ENCODE assay signal across 9 mouse cellular contexts in the genomic region with DNA sequence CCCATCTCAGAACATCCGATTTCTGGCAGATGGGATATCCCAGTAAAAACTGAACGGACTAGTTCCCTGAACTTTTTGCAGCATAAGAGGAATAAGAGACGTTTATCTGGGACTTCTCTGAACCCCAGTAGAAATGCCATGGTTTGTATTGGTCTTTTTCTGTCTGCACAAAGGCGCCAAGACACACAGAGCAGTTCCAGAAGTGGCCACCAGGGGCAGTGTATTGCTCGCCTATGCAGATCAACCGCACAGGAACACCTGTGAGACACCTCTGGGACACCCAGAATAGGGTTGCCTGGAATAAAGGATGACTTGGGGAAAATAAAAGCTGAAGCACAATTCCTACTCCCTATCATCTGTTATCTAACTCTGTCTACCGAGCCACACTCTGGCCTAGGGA.
DNase-seq lines count a peak whose midpoint lies in the region; ATAC-seq and TF ChIP-seq lines count a peak whose summit lies in the region.
"Had no signal": no experiment of that assay in that cellular context is flagged by ENCODE, and none has a peak within 500 bp of the region (broad histone marks: within the 10 kb centered on the region; RNA-seq: fewer than 3 reads in every experiment).

No protein-coding gene starts in this region.

- H3K36me3 ChIP-seq in heart, postnatal 0 days (replicated peaks; ENCODE audit: control insufficient read depth, insufficient read depth, low read length) = no peaks in the 10 kb centered on the region
- no peaks in the 10 kb centered on the region for H3K36me3 ChIP-seq in thymus, adult 2 months (ENCODE audit: control insufficient read depth, insufficient read depth, low read length)
- no peaks in the 10 kb centered on the region for H3K36me3 ChIP-seq in small intestine, adult 2 months (ENCODE audit: control insufficient read depth, insufficient read depth, low read length)
- H3K36me3 ChIP-seq: embryonic facial prominence, embryonic 13.5 days had no signal

- H3K9ac ChIP-seq in heart, postnatal 0 days (replicated peaks; ENCODE audit: low read depth, low read length) = no peak overlapping the region
- H3K9ac ChIP-seq: embryonic facial prominence, embryonic 13.5 days had no signal

- no peak for TF ChIP-seq EP300 in heart, postnatal 0 days (IDR thresholded peaks at IDR 0.05; ENCODE audit: low read depth)

- intact Hi-C loops in heart, postnatal 25 days (cut with DNase I) = no loop called here

- ATAC-seq in heart, postnatal 0 days (ENCODE audit: insufficient read depth, low read depth) = no peak
- ATAC-seq in frontal cortex, adult (ENCODE audit: low TSS enrichment) = no peak

- H3K9me3 ChIP-seq in heart, postnatal 0 days (replicated peaks; ENCODE audit: control insufficient read depth, low read length) = no peaks in the 10 kb centered on the region
- H3K9me3 ChIP-seq: embryonic facial prominence, embryonic 13.5 days had no signal

- H3K4me3 ChIP-seq in heart, postnatal 0 days (ENCODE audit: low read depth, low read length) = no peak overlapping the region
- H3K4me3 ChIP-seq in thymus, adult 2 months (ENCODE audit: control insufficient read depth, insufficient read depth, low read length) = no peak overlapping the region
- H3K4me3 ChIP-seq in small intestine, adult 2 months (ENCODE audit: low read depth, low read length) = no peak overlapping the region
- H3K4me3 ChIP-seq: embryonic facial prominence, embryonic 13.5 days had no signal

- TF ChIP-seq POLR2A in thymus, adult 2 months (IDR thresholded peaks at IDR 0.05; ENCODE audit: control insufficient read depth, extremely low read depth, insufficient read depth, low read length, poor library complexity) = no peak
- no peak for TF ChIP-seq POLR2A in small intestine, adult 2 months (IDR thresholded peaks at IDR 0.05; ENCODE audit: low read depth, low read length)

- WGBS in heart, postnatal 0 days = 70% methylated on average over 7 of the region's 7 CpGs
- 93% methylated on average over 7 of the region's 7 CpGs for WGBS in thymus, adult 2 months
- 74% methylated on average over 7 of the region's 7 CpGs for WGBS in small intestine, adult 2 months

- no peaks in the 10 kb centered on the region for H3K27me3 ChIP-seq in heart, postnatal 0 days (ENCODE audit: control insufficient read depth, insufficient read depth, low read length)
- H3K27me3 ChIP-seq in thymus, adult 2 months (ENCODE audit: control insufficient read depth, insufficient read depth, low read length) = no peaks in the 10 kb centered on the region
- no peaks in the 10 kb centered on the region for H3K27me3 ChIP-seq in small intestine, adult 2 months (ENCODE audit: control insufficient read depth, insufficient read depth, low read length)
- H3K27me3 ChIP-seq: embryonic facial prominence, embryonic 13.5 days had no signal

- H3K27ac ChIP-seq in heart, postnatal 0 days (ENCODE audit: low read depth) = no peak overlapping the region
- H3K27ac ChIP-seq in thymus, adult 2 months (ENCODE audit: control insufficient read depth, insufficient read depth, low read length) = peak overlapping the region; percentile 81; the same call in 1 of the 2 replicates
- H3K27ac ChIP-seq in small intestine, adult 2 months (ENCODE audit: insufficient read depth, low read depth, low read length) = no peak overlapping the region
- H3K27ac ChIP-seq: embryonic facial prominence, embryonic 13.5 days had no signal

- H3K4me1 ChIP-seq in heart, postnatal 0 days (ENCODE audit: control insufficient read depth, insufficient read depth) = no peaks in the 10 kb centered on the region
- peaks cover 34% of the 10 kb centered on the region for H3K4me1 ChIP-seq in thymus, adult 2 months (replicated peaks; ENCODE audit: control insufficient read depth, insufficient read depth, low read length)
- no peaks in the 10 kb centered on the region for H3K4me1 ChIP-seq in small intestine, adult 2 months (ENCODE audit: control insufficient read depth, insufficient read depth, insufficient read length, low read length)
- H3K4me1 ChIP-seq: embryonic facial prominence, embryonic 13.5 days had no signal

- DNase-seq in heart, postnatal 0 days (ENCODE audit: low spot score) = peak; percentile 7
- DNase-seq in heart, postnatal 25 days (ENCODE audit: low spot score) = no peak
- peak; percentile 51 for DNase-seq in thymus, adult 2 months
- no peak for DNase-seq in thymus, adult 18-20 months
- DNase-seq in cerebellum, adult 9-10 months = peak; percentile 3
- DNase-seq in kidney, postnatal 4 days = peak; percentile 63 to 67

- peak; percentile 61 for TF ChIP-seq CTCF in heart, postnatal 0 days (IDR thresholded peaks at IDR 0.05; ENCODE audit: low read depth)
- TF ChIP-seq CTCF in thymus, adult 2 months (IDR thresholded peaks at IDR 0.05; ENCODE audit: borderline replicate concordance, control insufficient read depth, extremely low read depth, insufficient read depth, low read length, poor library complexity) = peak; percentile 40; the same call in 1 of the 2 replicates
- peak; percentile 65; the same call in 1 of the 2 replicates for TF ChIP-seq CTCF in small intestine, adult 2 months (IDR thresholded peaks at IDR 0.05; ENCODE audit: extremely low read depth, insufficient read length, insufficient replicate concordance, low read depth, low read length)

- H3K4me2 ChIP-seq in heart, postnatal 0 days (ENCODE audit: low read depth, low read length) = no peak overlapping the region
- H3K4me2 ChIP-seq: embryonic facial prominence, embryonic 13.5 days had no signal

Comparison
In these comparisons a context has a peak if more than half of its experiments do, and no peak if none do; other contexts are left out.
1. DNase-seq: peak in heart, postnatal 0 days (single experiment), thymus, adult 2 months (single experiment), cerebellum, adult 9-10 months (single experiment) and kidney, postnatal 4 days (2 of 2); none in heart, postnatal 25 days (single experiment) and thymus, adult 18-20 months (0 of 2).
2. Peak in every context shown above with its lines, with median percentiles within 50 percentile points of each other: CTCF ChIP-seq.